Mouse (Mus musculus) neural tube, embryonic 15.5 days (tissue): ENCODE measurements around the gene Klk1b5. TPM values are rescaled to one million over a fixed set of nuclear protein-coding genes. Genes with fewer than 3 reads are reported as not detected.
"Not testable (repeated sequence)": the region's sequence is repeated elsewhere in the genome, so short reads cannot be mapped to it uniquely, and the experiment has no call there.

Experiments used
- ATAC-seq: fragments of 200-750 bp; cut with Nextera tagmentation; 2 replicates; pipeline ENCODE4 v1.8.0; 2017; ENCODE audit warnings: mild to moderate bottlenecking, moderate TSS enrichment, moderate library complexity; ENCODE audit not compliant: low FRiP score
- H3K27ac ChIP-seq: fragments of 300-500 bp; sonication (generic); replicated peaks from 2 replicates; pipeline ENCODE4 v1.5.1; 2015; ENCODE audit warnings: mild to moderate bottlenecking, inconsistent platforms
- H3K27me3 ChIP-seq: fragments of 300-500 bp; sonication (generic); replicated peaks from 2 replicates; pipeline ENCODE4 v1.6.1; 2015; ENCODE audit warnings: inconsistent platforms
- H3K36me3 ChIP-seq: fragments of 300-500 bp; sonication (generic); 2 replicates; pipeline ENCODE4 v1.6.1; 2015; ENCODE audit warnings: inconsistent platforms
- H3K4me1 ChIP-seq: fragments of 300-500 bp; sonication (generic); 2 replicates; pipeline ENCODE4 v1.6.1; 2015; ENCODE audit warnings: inconsistent platforms
- H3K4me2 ChIP-seq: fragments of 300-500 bp; sonication (generic); 2 replicates; pipeline ENCODE4 v1.6.1; 2015; ENCODE audit warnings: inconsistent platforms, mild to moderate bottlenecking, moderate library complexity
- H3K4me3 ChIP-seq: fragments of 300-500 bp; sonication (generic); replicated peaks from 2 replicates; pipeline ENCODE4 v1.5.1; 2015; ENCODE audit warnings: mild to moderate bottlenecking, inconsistent platforms
- H3K9ac ChIP-seq: fragments of 300-500 bp; sonication (generic); replicated peaks from 2 replicates; pipeline ENCODE4 v1.6.1; 2015; ENCODE audit warnings: mild to moderate bottlenecking, inconsistent platforms
- H3K9me3 ChIP-seq: fragments of 300-500 bp; sonication (generic); replicated peaks from 2 replicates; pipeline ENCODE4 v1.6.1; 2016; ENCODE audit warnings: inconsistent platforms
- WGBS: fragments of 180-500 bp; shearing (Covaris S2); methylation state at CpG from one replicate; pipeline ENCODE4 v1.1.7; 2015; ENCODE audit warnings: mixed read lengths; 5-methylcytosine and 5-hydroxymethylcytosine counted together
- polyA plus RNA-seq: library from polyadenylated mRNA; unstranded; fragments of >200 nt; fragmentation: Nextera tagmentation; extraction: Ambion mirVana; gene quantifications from 2 replicates; pipeline ENCODE4 v1.2.1, GENCODE M21; 2015

The Klk1b5 gene
- polyA plus RNA-seq, 1 experiment from 2014 or later = not detected

GRCm38 (mm10) chr7:44239913-44240312, 24.2 kb downstream of the Klk1b5 start:
- no peak for ATAC-seq
- no peaks in the 10 kb centered on the region for H3K9me3 ChIP-seq
- H3K27me3 ChIP-seq = 0 out of 2 replicates have a peak, but pooled peaks cover 2% of the 10 kb centered on the region
- no peak overlapping the region for H3K4me3 ChIP-seq
- no peak overlapping the region for H3K4me2 ChIP-seq
- no peaks in the 10 kb centered on the region for H3K4me1 ChIP-seq
- H3K9ac ChIP-seq = no peak overlapping the region
- H3K27ac ChIP-seq = no peak overlapping the region
- WGBS = 53% methylated on average over 2 of the region's 2 CpGs
- no peaks in the 10 kb centered on the region for H3K36me3 ChIP-seq

DNA sequence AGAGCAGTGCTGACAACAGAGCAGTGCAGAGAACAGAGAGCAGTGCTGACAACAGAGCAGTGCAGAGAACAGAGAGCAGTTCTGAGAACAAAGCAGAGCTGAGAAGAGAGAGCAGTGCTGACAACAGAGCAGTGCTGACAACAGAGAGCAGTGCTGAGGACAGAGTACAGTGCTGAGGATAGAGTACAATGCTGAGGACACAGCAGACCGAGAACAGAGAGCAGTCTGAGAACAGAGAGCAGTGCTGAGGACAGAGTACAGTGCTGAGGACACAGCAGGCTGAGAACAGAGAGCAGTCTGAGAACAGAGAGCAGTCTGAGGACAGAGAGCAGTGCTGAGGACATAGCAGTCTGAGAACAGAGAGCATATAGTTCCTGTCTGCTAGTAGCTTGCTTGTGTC, 25.0 kb downstream of the Klk1b5 start:
- Histone ChIP-seq H3K27me3 (no peaks in the 10 kb centered on the region), H3K4me1 (peaks cover 7% of the 10 kb centered on the region)
- WGBS = 50% methylated on average over 1 of the region's 1 CpGs

DNA sequence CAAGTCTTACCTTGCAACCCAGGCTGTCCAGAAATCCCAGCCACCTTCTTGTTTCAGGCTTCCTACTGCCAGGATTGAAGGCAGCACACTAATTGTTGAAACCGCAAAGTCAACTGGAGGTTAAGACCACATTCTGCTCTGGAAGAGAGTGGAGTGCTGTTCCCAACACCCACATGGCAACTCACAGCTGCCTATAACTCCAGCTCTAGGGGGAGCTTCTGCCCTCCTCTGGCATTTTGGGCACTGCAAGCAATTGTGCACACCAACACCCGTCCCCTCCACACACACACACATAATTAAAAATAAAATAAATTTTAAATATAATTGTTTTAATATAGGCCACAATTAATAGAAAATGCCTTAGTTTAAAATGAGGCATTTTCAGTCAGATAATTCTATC, 25.4 kb downstream of the Klk1b5 start:
- H3K36me3 ChIP-seq = no peaks in the 10 kb centered on the region
- H3K9me3 ChIP-seq = no peaks in the 10 kb centered on the region
- no peak overlapping the region for H3K27ac ChIP-seq
- 83% methylated on average over 2 of the region's 2 CpGs for WGBS
- no peak overlapping the region for H3K9ac ChIP-seq
- no peaks in the 10 kb centered on the region for H3K27me3 ChIP-seq
- ATAC-seq = no peak
- no peak overlapping the region for H3K4me3 ChIP-seq
- peaks cover 9% of the 10 kb centered on the region for H3K4me1 ChIP-seq
- H3K4me2 ChIP-seq = no peak overlapping the region

More for the DNA sequence above, 25.0 kb downstream of the Klk1b5 start:
- Histone ChIP-seq H3K36me3 (no peaks in the 10 kb centered on the region), H3K9me3 (no peaks in the 10 kb centered on the region), H3K4me3 (no peak overlapping the region), H3K27ac (no peak overlapping the region), H3K9ac (no peak overlapping the region), H3K4me2 (no peak overlapping the region)
- no peak for ATAC-seq

DNA sequence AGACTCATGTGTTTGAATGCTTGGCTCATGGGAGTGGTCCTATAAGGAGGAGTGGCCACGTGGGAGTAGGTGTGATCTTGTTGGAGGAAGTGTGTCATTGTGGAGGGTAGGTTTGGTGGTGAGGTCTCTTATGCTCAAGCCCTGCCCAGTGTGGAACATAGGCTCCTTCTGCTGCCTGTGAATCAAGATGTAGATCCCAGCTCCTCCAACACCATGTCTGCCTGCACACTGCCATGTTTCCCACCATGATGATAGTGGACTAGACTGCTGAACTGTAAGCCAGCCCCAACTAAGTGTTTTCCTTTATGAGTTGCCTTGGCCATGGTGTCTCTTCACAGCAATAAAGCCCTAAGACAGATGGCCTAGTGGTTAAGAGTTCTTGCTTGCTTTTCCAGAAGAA, 28.3 kb downstream of the Klk1b5 start:
- no peaks in the 10 kb centered on the region for H3K9me3 ChIP-seq
- peaks cover 6% of the 10 kb centered on the region for H3K36me3 ChIP-seq
- 63% methylated on average over 1 of the region's 1 CpGs for WGBS
- H3K27me3 ChIP-seq = no peaks in the 10 kb centered on the region
- H3K27ac ChIP-seq = no peak overlapping the region
- H3K4me2 ChIP-seq = no peak overlapping the region
- ATAC-seq = no peak
- H3K4me3 ChIP-seq = no peak overlapping the region
- H3K4me1 ChIP-seq = peaks cover 26% of the 10 kb centered on the region
- no peak overlapping the region for H3K9ac ChIP-seq

DNA sequence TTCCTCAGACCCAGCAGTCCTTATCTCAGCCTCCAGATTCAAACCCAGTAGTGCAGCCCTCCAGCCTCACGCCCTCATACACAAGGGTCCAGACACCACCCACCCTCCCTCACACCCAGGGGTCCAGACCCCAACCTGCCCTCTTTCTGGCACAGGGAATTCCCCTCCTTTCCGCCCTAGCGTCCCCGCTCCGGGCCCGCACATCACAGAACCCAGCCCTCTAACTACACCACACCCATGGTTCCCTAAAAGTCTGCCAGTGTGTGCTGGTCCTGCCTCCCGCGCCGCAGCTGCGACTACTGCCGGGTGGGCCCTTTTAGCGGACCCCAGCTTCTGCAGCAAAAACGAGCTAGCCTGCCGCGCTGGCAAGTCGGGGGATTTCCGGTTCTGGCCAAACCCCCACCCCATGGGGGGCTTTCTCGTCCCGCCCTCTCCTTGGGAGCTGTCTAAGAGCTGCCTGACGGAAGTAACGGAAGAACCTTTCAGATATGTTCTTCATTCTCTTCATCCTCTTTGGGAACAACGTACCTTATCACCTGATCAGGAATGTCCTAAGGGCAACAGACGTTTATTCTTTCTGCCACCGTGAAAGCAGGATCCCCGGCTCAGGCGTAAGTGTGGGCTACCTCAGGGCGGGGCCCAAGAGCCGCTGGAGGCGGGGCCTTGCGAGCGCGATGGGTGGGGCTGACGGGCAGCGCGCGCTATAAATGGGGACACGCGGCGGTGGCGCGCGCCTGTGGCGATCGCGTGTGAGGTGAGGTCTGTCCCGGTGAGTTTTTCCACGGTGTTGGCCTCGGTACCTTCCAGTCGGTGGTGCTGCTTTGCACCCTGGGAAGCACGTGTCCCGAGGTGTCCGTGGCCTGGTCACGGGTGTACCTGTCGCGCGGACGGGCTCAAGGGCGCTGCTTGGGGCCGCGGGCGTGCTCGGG, 30.6 kb downstream of the Klk1b5 start, which contains the start of the genes 1700028J19Rik and 2410002F23Rik:
Gene 1700028J19Rik, minus strand, starts transcription at position 641 of the 929 bp plus-strand sequence.
Gene 2410002F23Rik, plus strand, starts transcription at position 668 of the 929 bp plus-strand sequence.
- peak within 1 kb of the TSS; percentile 67 for H3K4me2 ChIP-seq
- H3K9ac ChIP-seq = peak within 1 kb of the TSS; percentile 98
- under 1% methylated on average over 62 of the region's 62 CpGs for WGBS
- H3K9me3 ChIP-seq = no peaks in the 10 kb centered on the region
- H3K27ac ChIP-seq = peak within 1 kb of the TSS; percentile 97
- H3K4me3 ChIP-seq = peak within 1 kb of the TSS; percentile 92
- H3K36me3 ChIP-seq = peaks cover 26% of the 10 kb centered on the region
- H3K4me1 ChIP-seq = peaks cover 37% of the 10 kb centered on the region
- peak; percentile 88 for ATAC-seq
- H3K27me3 ChIP-seq = no peaks in the 10 kb centered on the region

DNA sequence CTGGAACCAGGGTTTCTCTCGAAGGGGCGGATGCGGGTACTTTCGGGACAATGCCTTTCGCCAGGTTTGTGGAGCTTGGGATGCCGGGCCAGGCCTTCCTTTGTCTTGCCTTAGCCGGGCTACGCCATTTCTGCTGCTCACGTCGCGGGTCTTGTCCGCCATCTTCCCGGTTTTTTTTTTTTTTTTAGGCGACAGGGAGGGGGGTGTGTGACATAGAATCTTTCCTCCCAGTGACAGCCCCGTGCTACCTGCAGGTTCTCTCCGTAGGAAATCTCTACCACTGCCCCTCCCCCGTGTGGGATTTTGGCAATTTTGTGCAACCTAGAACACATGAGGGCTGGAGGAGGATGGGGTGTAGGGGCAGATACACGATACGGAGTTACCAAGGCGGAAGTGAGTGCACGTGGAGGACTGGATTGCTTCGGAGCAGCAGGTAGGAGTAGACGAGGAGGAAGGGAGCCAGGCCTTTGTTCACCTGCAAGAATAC, 31.3 kb downstream of the Klk1b5 start:
- peak overlapping the region; percentile 67 for H3K4me2 ChIP-seq
- WGBS = under 1% methylated on average over 23 of the region's 23 CpGs
- peaks cover 38% of the 10 kb centered on the region for H3K4me1 ChIP-seq
- H3K27ac ChIP-seq = peak overlapping the region; percentile 97
- no peaks in the 10 kb centered on the region for H3K9me3 ChIP-seq
- H3K9ac ChIP-seq = peak overlapping the region; percentile 98
- peak overlapping the region; percentile 92 for H3K4me3 ChIP-seq
- peaks cover 28% of the 10 kb centered on the region for H3K36me3 ChIP-seq
- ATAC-seq = peak; percentile 54
- H3K27me3 ChIP-seq = no peaks in the 10 kb centered on the region

GRCm38 (mm10) chr7:44247971-44248370, 32.2 kb downstream of the Klk1b5 start:
- 93% methylated on average over 2 of the region's 2 CpGs for WGBS
- 0 out of 2 replicates have a peak overlapping the region, but pooled peaks have one; percentile 18 for H3K27ac ChIP-seq

DNA sequence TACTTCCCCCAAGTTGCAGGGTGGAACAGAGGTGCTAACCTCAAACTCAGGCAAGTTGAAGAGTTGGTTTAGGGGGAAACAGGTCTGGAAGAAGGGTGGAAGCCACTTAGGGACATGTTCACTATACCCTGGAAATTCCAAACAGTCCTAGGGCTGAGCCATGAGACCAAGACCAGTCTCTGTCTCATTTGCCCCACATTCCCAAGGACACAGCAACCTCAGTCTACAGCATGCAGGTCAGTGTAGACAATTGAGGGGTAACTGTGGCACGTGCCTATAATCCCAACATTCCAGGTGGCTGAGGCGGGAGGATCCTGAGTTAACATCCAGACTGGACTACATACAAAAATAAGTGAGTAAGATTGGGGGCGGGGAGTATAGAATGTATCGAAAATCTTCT, 33.5 kb downstream of the Klk1b5 start:
- peaks cover 43% of the 10 kb centered on the region for H3K36me3 ChIP-seq
- H3K27ac ChIP-seq = no peak overlapping the region
- H3K27me3 ChIP-seq = no peaks in the 10 kb centered on the region
- no peaks in the 10 kb centered on the region for H3K9me3 ChIP-seq
- H3K4me3 ChIP-seq = no peak overlapping the region
- H3K4me2 ChIP-seq = no peak overlapping the region
- H3K9ac ChIP-seq = no peak overlapping the region
- 94% methylated on average over 4 of the region's 4 CpGs for WGBS
- ATAC-seq = no peak
- H3K4me1 ChIP-seq = peaks cover 45% of the 10 kb centered on the region

More at GRCm38 (mm10) chr7:44247971-44248370, 32.2 kb downstream of the Klk1b5 start:
- Histone ChIP-seq H3K27me3 (no peaks in the 10 kb centered on the region), H3K9ac (peak overlapping the region; percentile 98; the same call in 1 of the 2 replicates), H3K9me3 (no peaks in the 10 kb centered on the region), H3K36me3 (peaks cover 38% of the 10 kb centered on the region), H3K4me1 (peaks cover 45% of the 10 kb centered on the region), H3K4me3 (peak overlapping the region; percentile 92), H3K4me2 (peak overlapping the region; percentile 67)
- no peak for ATAC-seq

DNA sequence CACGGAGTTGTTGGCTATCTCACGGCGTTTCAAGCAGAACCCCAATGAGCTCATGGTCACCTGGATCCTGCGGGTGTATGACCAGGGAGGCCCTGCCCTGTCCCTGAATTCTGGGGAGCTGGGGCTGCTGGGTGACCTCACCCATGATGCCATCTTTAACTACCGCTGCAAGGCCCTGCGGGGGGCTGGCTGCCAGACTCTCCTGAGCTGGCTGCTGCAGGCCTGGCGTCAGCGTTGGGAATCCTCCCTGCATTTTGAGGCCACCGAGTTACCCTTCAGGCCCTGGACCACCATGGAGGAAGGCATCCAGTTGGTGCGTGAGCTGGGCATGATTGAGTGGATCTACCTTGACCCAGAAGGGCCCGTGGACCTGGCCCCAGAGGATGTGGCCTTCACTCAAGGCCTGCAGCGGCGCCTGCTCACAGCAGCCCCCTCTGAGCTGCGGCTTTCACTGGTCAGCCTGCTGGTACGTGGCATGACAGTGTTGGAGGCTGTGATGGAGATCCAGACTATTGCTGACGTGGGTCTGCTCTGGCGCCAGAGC, 35.1 kb downstream of the Klk1b5 start:
- peaks cover 43% of the 10 kb centered on the region for H3K36me3 ChIP-seq
- ATAC-seq, H3K9ac ChIP-seq, H3K9me3 ChIP-seq, H3K4me3 ChIP-seq, H3K4me2 ChIP-seq, H3K27ac ChIP-seq, H3K27me3 ChIP-seq: not testable (repeated sequence)
- 90% methylated on average over 17 of the region's 17 CpGs for WGBS
- H3K4me1 ChIP-seq = peaks cover 37% of the 10 kb centered on the region

GRCm38 (mm10) chr7:44253023-44253616, 37.4 kb downstream of the Klk1b5 start:
- no peak overlapping the region for H3K4me3 ChIP-seq
- no peak overlapping the region for H3K9ac ChIP-seq
- 77% methylated on average over 15 of the region's 15 CpGs for WGBS
- no peaks in the 10 kb centered on the region for H3K9me3 ChIP-seq
- no peak overlapping the region for H3K4me2 ChIP-seq
- H3K27me3 ChIP-seq = no peaks in the 10 kb centered on the region
- peaks cover 43% of the 10 kb centered on the region for H3K36me3 ChIP-seq
- ATAC-seq = no peak
- peaks cover 27% of the 10 kb centered on the region for H3K4me1 ChIP-seq
- H3K27ac ChIP-seq = no peak overlapping the region

DNA sequence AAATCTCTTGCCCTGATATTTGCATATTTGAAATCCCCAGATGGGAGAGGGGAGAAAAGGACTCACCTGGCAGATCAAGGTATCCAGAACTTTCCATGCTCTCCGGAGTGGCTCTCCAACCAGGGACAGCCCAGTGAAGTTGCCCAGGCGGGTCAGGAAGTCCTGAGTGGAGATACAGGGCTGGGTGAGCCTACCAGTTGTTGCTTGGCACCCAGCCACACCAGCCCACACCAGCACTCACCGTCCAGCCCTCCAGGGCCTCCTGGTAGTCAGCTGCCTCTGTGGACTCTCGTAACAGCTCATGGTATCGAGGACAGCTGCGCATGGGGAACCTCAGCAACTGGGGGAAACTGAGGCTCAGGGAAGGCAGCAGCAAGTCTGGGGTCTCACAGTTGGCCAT, 39.2 kb downstream of the Klk1b5 start:
- Histone ChIP-seq H3K36me3 (peaks cover 28% of the 10 kb centered on the region), H3K4me2 (no peak overlapping the region), H3K4me3 (no peak overlapping the region), H3K9me3 (no peaks in the 10 kb centered on the region), H3K9ac (no peak overlapping the region), H3K27ac (no peak overlapping the region), H3K4me1 (peaks cover 11% of the 10 kb centered on the region), H3K27me3 (no peaks in the 10 kb centered on the region)
- WGBS = 82% methylated on average over 6 of the region's 6 CpGs
- ATAC-seq = no peak
